Mouse (Mus musculus) cerebellum, adult 2 months (tissue): ENCODE results near the gene Gas1.

Experiments
- CTCF ChIP-seq: fragments of 200-500 bp; IDR thresholded peaks from 2 replicates; pipeline ENCODE4 v1.5.1; 2011; ENCODE audit warnings: low read depth, mild to moderate bottlenecking, control low read depth, low read length, moderate library complexity, borderline replicate concordance; ENCODE audit not compliant: insufficient read depth
- POLR2A ChIP-seq: fragments of 200-500 bp; IDR thresholded peaks from 2 replicates; pipeline ENCODE4 v1.6.1; 2011; ENCODE audit warnings: low read length, control low read depth, borderline replicate concordance; ENCODE audit not compliant: insufficient read depth

DNA sequence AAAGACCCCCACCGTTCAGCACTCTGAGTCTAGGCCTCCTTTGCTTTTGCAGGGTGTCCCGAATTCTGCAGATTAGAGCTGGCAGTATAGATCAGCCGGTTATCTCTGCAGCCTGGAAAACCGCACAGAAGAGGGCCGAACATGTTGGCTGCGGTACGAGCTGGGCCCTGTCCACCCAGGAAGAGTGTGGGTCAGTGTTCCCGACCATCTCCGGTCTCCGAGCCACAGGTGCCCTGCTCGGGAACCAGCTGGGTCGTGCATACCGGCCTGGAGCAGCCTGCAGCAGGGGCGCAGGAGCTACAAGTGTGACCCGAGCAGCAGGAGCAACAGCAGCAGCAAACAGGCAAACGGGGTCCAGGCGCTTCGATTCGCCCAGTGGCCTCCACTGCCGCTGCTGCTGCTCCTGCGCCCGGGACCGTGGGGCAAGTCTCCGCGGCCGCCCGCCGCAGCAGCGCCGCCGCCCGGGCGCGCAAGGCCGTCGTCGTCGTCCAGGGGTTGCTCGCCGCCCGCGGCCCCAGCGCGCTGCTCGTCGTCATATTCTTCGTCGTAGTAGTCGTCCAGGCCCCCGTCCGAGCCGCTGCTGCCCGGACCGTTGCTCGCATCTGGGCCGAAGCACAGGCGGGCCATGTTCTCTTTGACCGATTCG is 1.6 kb downstream of the Gas1 start:
- TF ChIP-seq CTCF (no peak), POLR2A (no peak)
